Mouse (Mus musculus) forebrain, embryonic 14.5 days (tissue): ENCODE data around the gene Erc2. TPM values are rescaled to one million over a fixed set of nuclear protein-coding genes. Genes with fewer than 3 reads are reported as not detected.

Experiments used
- ATAC-seq: fragments of 200-750 bp; cut with Nextera tagmentation; 2 replicates; pipeline ENCODE4 v1.8.0; 2017; ENCODE audit warnings: mild to moderate bottlenecking, moderate library complexity
- DNase-seq: peaks from one replicate; pipeline ENCODE4 v3.0.0-alpha.2; 2015; ENCODE audit warnings: low spot score
- H3K27ac ChIP-seq: fragments of 300-500 bp; sonication (generic); 2 replicates; pipeline ENCODE4 v1.5.1; 2014; ENCODE audit warnings: low read depth, mild to moderate bottlenecking, control low read depth, low read length, moderate library complexity
- H3K27me3 ChIP-seq: fragments of 300-500 bp; sonication (generic); replicated peaks from 2 replicates; pipeline ENCODE4 v1.6.1; 2014; ENCODE audit warnings: low read length, control low read depth, mixed read lengths; ENCODE audit not compliant: control insufficient read depth, insufficient read depth
- H3K36me3 ChIP-seq: fragments of 300-500 bp; sonication (generic); 2 replicates; pipeline ENCODE4 v1.6.1; 2014; ENCODE audit warnings: low read length, control low read depth; ENCODE audit not compliant: control insufficient read depth, insufficient read depth
- H3K4me1 ChIP-seq: fragments of 300-500 bp; sonication (generic); 2 replicates; pipeline ENCODE4 v1.6.1; 2014; ENCODE audit warnings: antibody characterized with exemption, low read length, control low read depth; ENCODE audit not compliant: control insufficient read depth, insufficient read depth
- H3K4me2 ChIP-seq: fragments of 300-500 bp; sonication (generic); 2 replicates; pipeline ENCODE4 v1.6.1; 2014; ENCODE audit warnings: mild to moderate bottlenecking, control low read depth, low read length
- H3K4me3 ChIP-seq: fragments of 300-500 bp; sonication (generic); 2 replicates; pipeline ENCODE4 v1.5.1; 2014; ENCODE audit warnings: low read depth, low read length, control low read depth
- H3K9ac ChIP-seq: fragments of 300-500 bp; sonication (generic); 2 replicates; pipeline ENCODE4 v1.6.1; 2014; ENCODE audit warnings: mild to moderate bottlenecking, low read length, control low read depth, moderate library complexity
- H3K9me3 ChIP-seq: fragments of 300-500 bp; sonication (generic); replicated peaks from 2 replicates; pipeline ENCODE4 v1.6.1; 2016; ENCODE audit warnings: low read length, control low read depth, mixed read lengths; ENCODE audit not compliant: control insufficient read depth
- WGBS: fragments of 180-500 bp; shearing (Covaris S2); extraction: QIAGEN DNeasy Blood & Tissue Kit; methylation state at CpG from one replicate; pipeline ENCODE4 v1.1.7; 2014; 5-methylcytosine and 5-hydroxymethylcytosine counted together
- polyA plus RNA-seq: library from polyadenylated mRNA; unstranded; fragments of >200 nt; fragmentation: Nextera tagmentation; extraction: Ambion mirVana; gene quantifications from 2 replicates; pipeline ENCODE4 v1.2.1, GENCODE M21; 2014

Gene Erc2
- polyA plus RNA-seq, 1 experiment from 2014 or later = 40.6 TPM

DNA sequence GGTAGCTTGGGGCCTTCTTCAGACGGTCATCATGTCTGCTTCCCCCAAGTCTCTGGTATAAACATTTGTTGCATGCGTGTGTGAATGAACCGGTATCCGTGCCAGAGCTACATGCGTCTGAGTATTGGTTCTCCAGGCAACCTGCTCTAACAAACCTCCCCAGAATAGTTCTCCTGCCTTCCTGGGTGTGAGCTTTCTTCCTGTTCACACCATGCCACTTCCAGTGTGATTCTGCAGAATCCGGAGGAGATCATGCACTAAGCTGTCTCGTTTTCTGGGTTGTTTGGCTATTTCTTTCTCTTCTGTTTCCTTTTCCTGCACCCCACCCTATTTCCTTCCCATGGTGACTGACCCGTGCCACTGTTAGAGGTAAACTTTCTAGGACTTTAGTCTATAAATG lies 105.3 kb downstream of the Erc2 start:
- H3K4me1 ChIP-seq = no peaks in the 10 kb centered on the region; the same call in 1 of the 2 replicates
- WGBS = 87% methylated on average over 8 of the region's 8 CpGs
- DNase-seq (no peak), ATAC-seq (no peak)
- no peaks in the 10 kb centered on the region for H3K27me3 ChIP-seq
- no peak overlapping the region for H3K27ac ChIP-seq
- no peak overlapping the region for H3K4me3 ChIP-seq
- H3K36me3 ChIP-seq = no peaks in the 10 kb centered on the region
- no peak overlapping the region for H3K4me2 ChIP-seq
- H3K9ac ChIP-seq = no peak overlapping the region
- H3K9me3 ChIP-seq = no peaks in the 10 kb centered on the region

DNA sequence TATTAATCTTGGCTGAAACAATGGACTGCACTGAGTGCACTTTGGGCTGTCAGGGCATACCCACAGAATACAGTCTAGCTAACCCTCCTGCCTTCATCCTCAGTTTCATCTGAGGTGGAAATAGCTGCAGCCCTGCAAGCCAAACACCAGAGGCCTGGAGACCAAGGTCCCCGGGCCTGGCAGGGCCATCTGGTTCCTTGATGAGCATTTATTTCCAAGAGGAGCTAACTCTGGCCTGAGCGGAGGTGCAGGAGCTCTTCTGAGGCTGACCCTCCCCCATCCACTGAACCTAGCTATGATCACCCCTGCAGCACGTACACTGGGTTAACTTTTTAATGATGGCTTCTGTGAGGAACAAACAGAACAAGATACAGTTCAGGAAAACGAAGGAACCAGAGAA lies 108.9 kb downstream of the Erc2 start:
- no peak overlapping the region for H3K4me2 ChIP-seq
- no peak overlapping the region for H3K9ac ChIP-seq
- no peak overlapping the region for H3K27ac ChIP-seq
- peaks cover 4% of the 10 kb centered on the region; the same call in 1 of the 2 replicates for H3K4me1 ChIP-seq
- no peak overlapping the region for H3K4me3 ChIP-seq
- H3K9me3 ChIP-seq = no peaks in the 10 kb centered on the region
- 55% methylated on average over 4 of the region's 4 CpGs for WGBS
- H3K36me3 ChIP-seq = no peaks in the 10 kb centered on the region
- no peaks in the 10 kb centered on the region for H3K27me3 ChIP-seq
- ATAC-seq (no peak), DNase-seq (no peak)

DNA sequence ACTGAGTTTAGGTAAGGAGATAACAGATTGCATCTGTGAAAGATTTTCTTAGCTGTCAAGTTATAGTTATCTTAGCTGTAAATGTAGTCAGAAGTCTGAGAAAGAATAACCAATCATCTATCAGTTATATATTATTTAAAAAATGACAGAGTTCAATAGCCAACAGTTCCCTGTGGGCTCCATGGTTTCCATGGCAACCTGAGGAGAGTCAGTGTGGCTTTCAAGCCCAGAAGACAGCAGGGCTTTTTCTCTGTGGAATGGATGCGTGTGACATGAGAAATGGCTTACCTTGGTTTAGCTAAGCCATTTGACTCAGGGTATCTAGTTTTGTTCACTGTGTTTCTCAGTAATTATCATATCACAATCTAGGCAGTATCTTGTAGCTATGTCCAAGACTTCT lies 117.2 kb downstream of the Erc2 start:
- Histone ChIP-seq H3K4me1 (0 out of 2 replicates have a peak, but pooled peaks cover 2% of the 10 kb centered on the region), H3K4me3 (no peak overlapping the region), H3K9me3 (no peaks in the 10 kb centered on the region), H3K27me3 (no peaks in the 10 kb centered on the region), H3K4me2 (no peak overlapping the region), H3K27ac (no peak overlapping the region), H3K36me3 (no peaks in the 10 kb centered on the region), H3K9ac (no peak overlapping the region)
- DNase-seq = peak; percentile 56
- no peak for ATAC-seq
- WGBS = 35% methylated on average over 1 of the region's 1 CpGs

- Histone ChIP-seq H3K4me2 (no peak overlapping the region), H3K27me3 (no peaks in the 10 kb centered on the region), H3K4me1 (0 out of 2 replicates have a peak, but pooled peaks cover 2% of the 10 kb centered on the region), H3K36me3 (no peaks in the 10 kb centered on the region), H3K9ac (no peak overlapping the region), H3K4me3 (no peak overlapping the region), H3K27ac (no peak overlapping the region), H3K9me3 (no peaks in the 10 kb centered on the region)
- 30% methylated on average over 3 of the region's 3 CpGs for WGBS
- ATAC-seq (peak; percentile 42; the same call in 1 of the 2 replicates), DNase-seq (peak; percentile 89)
Measured at GRCm38 (mm10) chr14:27741248-27741916, 119.2 kb downstream of the Erc2 start.

DNA sequence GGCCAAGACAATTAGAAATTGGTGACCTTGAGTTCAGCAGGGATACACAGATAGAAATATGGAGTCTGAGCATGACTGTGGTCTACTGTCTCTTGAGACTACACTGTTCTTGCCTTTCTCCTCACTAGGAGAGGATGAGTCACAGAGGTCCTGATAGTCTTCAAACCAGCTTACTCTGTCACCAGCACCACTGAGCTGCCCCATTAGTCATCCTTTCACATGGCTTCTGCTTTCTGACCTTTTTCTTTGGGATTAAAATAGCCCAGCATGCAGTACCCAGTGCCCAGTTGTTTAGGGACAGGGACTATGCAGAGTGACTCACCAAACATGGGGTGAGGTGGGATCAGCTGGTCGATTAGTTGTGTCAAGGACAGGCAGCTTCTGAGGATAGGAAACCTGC lies 132.1 kb downstream of the Erc2 start:
- H3K27ac ChIP-seq = no peak overlapping the region
- DNase-seq (no peak), ATAC-seq (no peak)
- no peaks in the 10 kb centered on the region for H3K9me3 ChIP-seq
- H3K4me3 ChIP-seq = no peak overlapping the region
- WGBS = 75% methylated on average over 1 of the region's 1 CpGs
- no peaks in the 10 kb centered on the region for H3K27me3 ChIP-seq
- H3K4me1 ChIP-seq = no peaks in the 10 kb centered on the region
- no peak overlapping the region for H3K4me2 ChIP-seq
- no peaks in the 10 kb centered on the region for H3K36me3 ChIP-seq
- H3K9ac ChIP-seq = no peak overlapping the region

DNA sequence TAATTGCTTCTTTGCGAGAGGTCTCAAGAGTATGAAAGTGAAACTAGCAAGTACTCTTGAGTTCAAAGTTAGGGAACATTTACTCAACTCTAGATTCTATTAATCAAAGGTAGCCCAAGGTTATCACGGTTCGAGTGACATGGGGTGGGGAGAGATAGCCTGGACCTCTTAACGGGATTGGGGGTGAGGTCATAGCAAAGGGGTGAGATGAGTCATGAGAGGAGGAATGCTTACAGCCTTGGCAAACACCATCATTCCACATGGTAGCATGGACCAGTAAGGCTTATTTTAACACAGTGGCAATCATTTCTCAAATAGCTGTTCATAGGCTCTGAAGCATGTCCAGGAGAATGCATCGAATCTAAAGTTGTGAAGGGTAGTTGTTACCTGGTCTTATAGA lies 134.7 kb downstream of the Erc2 start:
- no peak overlapping the region for H3K4me3 ChIP-seq
- no peak for ATAC-seq
- 93% methylated on average over 5 of the region's 5 CpGs for WGBS
- H3K9me3 ChIP-seq = no peaks in the 10 kb centered on the region
- no peaks in the 10 kb centered on the region for H3K36me3 ChIP-seq
- no peak for DNase-seq
- H3K27me3 ChIP-seq = no peaks in the 10 kb centered on the region
- no peaks in the 10 kb centered on the region for H3K4me1 ChIP-seq
- H3K4me2 ChIP-seq = no peak overlapping the region
- H3K9ac ChIP-seq = no peak overlapping the region
- no peak overlapping the region for H3K27ac ChIP-seq

- Histone ChIP-seq H3K9ac (no peak overlapping the region), H3K27ac (no peak overlapping the region), H3K9me3 (no peaks in the 10 kb centered on the region), H3K4me3 (no peak overlapping the region), H3K4me1 (no peaks in the 10 kb centered on the region), H3K27me3 (no peaks in the 10 kb centered on the region), H3K36me3 (no peaks in the 10 kb centered on the region), H3K4me2 (no peak overlapping the region)
- no peak for DNase-seq
- ATAC-seq = no peak
- 93% methylated on average over 1 of the region's 1 CpGs for WGBS
Measured at GRCm38 (mm10) chr14:27758230-27758629, 136.0 kb downstream of the Erc2 start.

- Histone ChIP-seq H3K9ac (no peak overlapping the region), H3K27me3 (no peaks in the 10 kb centered on the region), H3K9me3 (no peaks in the 10 kb centered on the region), H3K4me2 (no peak overlapping the region), H3K4me1 (no peaks in the 10 kb centered on the region), H3K27ac (no peak overlapping the region), H3K4me3 (no peak overlapping the region), H3K36me3 (no peaks in the 10 kb centered on the region)
- ATAC-seq (no peak), DNase-seq (no peak)
- WGBS = 93% methylated on average over 6 of the region's 6 CpGs
Measured at GRCm38 (mm10) chr14:27759069-27759628, 136.9 kb downstream of the Erc2 start.

DNA sequence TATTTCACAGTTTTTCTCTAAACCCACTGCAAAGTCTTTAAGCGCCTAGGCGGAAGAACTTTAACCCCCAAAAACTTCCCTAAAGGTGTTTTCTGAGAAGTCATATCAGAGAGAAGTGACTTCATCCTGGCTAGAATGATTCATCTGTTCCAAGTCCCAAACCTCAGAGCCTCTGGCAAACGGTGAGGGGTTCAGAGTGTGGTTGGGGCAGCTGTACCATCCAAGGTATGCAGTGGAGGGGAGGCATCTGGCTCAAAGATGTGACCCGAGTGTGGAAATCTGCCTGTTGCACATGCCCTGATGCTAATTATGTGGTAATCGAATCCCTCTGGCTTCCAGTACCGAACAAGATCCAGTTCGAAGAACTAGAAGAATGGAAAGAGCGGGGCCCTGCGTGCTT lies 137.8 kb downstream of the Erc2 start:
- no peak overlapping the region for H3K4me3 ChIP-seq
- whole genome bisulfite sequencing = 90% methylated on average over 9 of the region's 9 CpGs
- no peaks in the 10 kb centered on the region for H3K4me1 ChIP-seq
- no peaks in the 10 kb centered on the region for H3K27me3 ChIP-seq
- no peaks in the 10 kb centered on the region for H3K36me3 ChIP-seq
- DNase-seq (no peak), ATAC-seq (no peak)
- no peak overlapping the region for H3K4me2 ChIP-seq
- H3K9ac ChIP-seq = no peak overlapping the region
- no peaks in the 10 kb centered on the region for H3K9me3 ChIP-seq
- no peak overlapping the region for H3K27ac ChIP-seq
